ENCODE assay signal across 9 mouse cellular contexts in genomic region chr11:95365596-95365995, GRCm38 (mm10). TPM values are rescaled to one million over a fixed set of nuclear protein-coding genes. Genes with fewer than 3 reads are reported as not detected.
A peak's percentile ranks its signal among the peaks of the same experiment; 100 is the strongest.
DNase-seq lines count a peak whose midpoint lies in the region.
"Had no signal": no experiment of that assay in that cellular context is flagged by ENCODE, and none has a peak within 500 bp of the region (broad histone marks: within the 10 kb centered on the region; RNA-seq: fewer than 3 reads in every experiment).

No protein-coding gene starts in this region.

- no peak overlapping the region for H3K4me3 ChIP-seq in brown adipose tissue, adult 24 weeks (ENCODE audit: insufficient read depth, low read depth, low read length)
- H3K4me3 ChIP-seq: erythroblast, embryonic 14.5 days had no signal

- peaks cover 27% of the 10 kb centered on the region for H3K4me1 ChIP-seq in brown adipose tissue, adult 24 weeks (ENCODE audit: control insufficient read depth, insufficient read depth, insufficient read length, low read length)

- intact Hi-C loops in heart, postnatal 14 days (cut with DNase I) = loop anchor here (5.0 to 10.0 kb wide), 2 partner anchors 43 to 251 kb away; no protein-coding TSS in a partner anchor

- peak; percentile 77 for DNase-seq in layer of hippocampus, adult 11-12 months (ENCODE audit: low spot score)
- DNase-seq in layer of hippocampus, adult 9-10 months (ENCODE audit: low spot score) = no peak
- peak; percentile 87 to 93 for DNase-seq in heart, postnatal 14 days
- peak; percentile 73 to 76 for DNase-seq in layer of hippocampus, adult 8-10 months (ENCODE audit: low spot score in 2 of 2)
- DNase-seq in lung, postnatal 36 days = peak; percentile 93
- peak; percentile 84 for DNase-seq in urinary bladder, postnatal 14 days (ENCODE audit: low spot score)
- no peak for DNase-seq in embryo, embryonic 11 days

- H3K27ac ChIP-seq in brown adipose tissue, adult 24 weeks (replicated peaks; ENCODE audit: low read depth, low read length) = peak overlapping the region; percentile 18

RNA-seq across cellular contexts. Expression of gene Slc35b1, which starts 18.9 kb away (rescaled TPM):
- polyA plus RNA-seq in brown adipose tissue, adult 24 weeks (2012; ENCODE audit: insufficient read depth, insufficient read length, missing spikeins) = 36.4 and 42.8 TPM in 2 replicates
- 10 to 100 TPM; 35.2 to 42.4 TPM for total RNA-seq in heart, postnatal 14 days (2021)
- 10 to 100 TPM; 59.4 to 78.3 (median 73.1) TPM for total RNA-seq in layer of hippocampus, adult 8-10 months (2022)

RNA-seq across cellular contexts. Expression of gene Fam117a, which starts 28.8 kb away (rescaled TPM):
- 11.0 and 14.8 TPM in 2 replicates for polyA plus RNA-seq in brown adipose tissue, adult 24 weeks (2012; ENCODE audit: insufficient read depth, insufficient read length, missing spikeins)
- total RNA-seq in heart, postnatal 14 days (2021) = 10 to 100 TPM; 11.3 to 14.0 TPM
- total RNA-seq in layer of hippocampus, adult 8-10 months (2022) = 10 to 100 TPM in 1 of 4 experiments, 1 to 10 TPM in 3; 6.0 to 13.3 (median 7.4) TPM

RNA-seq across cellular contexts. Expression of gene Spop, which starts 48.3 kb away (rescaled TPM):
- 83.2 and 94.8 TPM in 2 replicates for polyA plus RNA-seq in brown adipose tissue, adult 24 weeks (2012; ENCODE audit: insufficient read depth, insufficient read length, missing spikeins)
- total RNA-seq in heart, postnatal 14 days (2021) = 100 to 1,000 TPM; 169 to 171 TPM
- 100 to 1,000 TPM; 157 to 180 (median 166) TPM for total RNA-seq in layer of hippocampus, adult 8-10 months (2022)

RNA-seq across cellular contexts. Expression of gene Kat7, which starts 55.5 kb away (rescaled TPM):
- polyA plus RNA-seq in brown adipose tissue, adult 24 weeks (2012; ENCODE audit: insufficient read depth, insufficient read length, missing spikeins) = 21.0 and 25.9 TPM in 2 replicates
- total RNA-seq in heart, postnatal 14 days (2021) = 10 to 100 TPM; 30.6 to 32.2 TPM
- 10 to 100 TPM; 73.3 to 86.4 (median 84.0) TPM for total RNA-seq in layer of hippocampus, adult 8-10 months (2022)

Comparison
In these comparisons a context has a peak if more than half of its experiments do, and no peak if none do; other contexts are left out.
1. DNase-seq: peak in layer of hippocampus, adult 11-12 months (single experiment), heart, postnatal 14 days (2 of 2), layer of hippocampus, adult 8-10 months (2 of 2), lung, postnatal 36 days (single experiment) and urinary bladder, postnatal 14 days (single experiment); none in layer of hippocampus, adult 9-10 months (single experiment) and embryo, embryonic 11 days (single experiment).